Mouse (Mus musculus) embryo, embryonic 9.5 days (tissue): ENCODE data around the gene Hist1h3d.
"Not testable (repeated sequence)": the region's sequence is repeated elsewhere in the genome, so short reads cannot be mapped to it uniquely, and the experiment has no call there.

ENCODE experiments used
- DNase-seq: peaks from one replicate; pipeline ENCODE4 v3.0.0-alpha.2; 2017; ENCODE audit errors: extremely low spot score

Hist1h3d gene

DNA sequence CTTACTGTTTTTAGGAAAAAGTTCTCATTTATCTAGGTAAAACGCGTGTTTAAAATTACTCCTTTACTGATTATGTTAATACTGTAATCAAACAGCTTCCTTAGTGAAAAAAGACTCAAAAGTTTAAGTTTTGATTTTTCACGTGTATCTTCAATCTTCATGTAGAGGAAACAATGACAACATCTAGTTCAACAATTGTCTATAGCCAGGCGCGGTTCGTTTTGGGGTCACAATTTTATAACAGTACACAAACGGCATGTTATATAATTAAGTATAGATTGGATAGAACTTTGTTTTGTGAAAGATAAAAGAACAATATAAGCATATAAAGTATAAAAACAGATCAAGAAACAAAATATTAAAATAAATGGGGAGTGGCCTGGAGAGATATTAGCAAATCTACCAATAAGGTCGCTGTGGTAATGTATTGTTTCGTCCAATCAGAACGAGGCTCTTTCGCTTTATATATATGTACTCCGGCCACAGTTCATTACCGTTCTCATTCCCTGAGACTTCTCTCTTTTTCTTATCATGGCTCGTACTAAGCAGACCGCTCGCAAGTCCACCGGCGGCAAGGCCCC lies at the start of gene Hist1h3d:
Gene Hist1h3d, plus strand, starts transcription at position 493 of the 581 bp plus-strand sequence.
- peak; percentile 86 for DNase-seq

DNA sequence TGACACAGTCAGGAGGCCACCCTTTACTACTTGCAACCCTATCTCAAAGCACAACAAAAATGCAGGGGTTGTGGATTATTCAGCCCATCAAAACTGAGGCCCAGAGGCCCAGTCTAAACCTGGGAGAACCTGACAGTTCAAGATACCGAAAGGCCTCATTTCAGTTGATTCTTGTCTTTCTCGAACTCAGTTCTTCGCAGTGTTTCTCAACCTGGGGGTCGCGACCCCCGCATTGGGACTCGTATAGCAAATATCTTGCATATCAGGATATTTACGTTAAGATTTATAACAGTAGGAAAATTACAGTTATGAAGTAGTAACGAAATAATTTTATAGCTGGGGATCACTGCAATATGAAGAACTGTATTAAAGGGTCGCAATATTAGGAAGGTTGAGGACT lies 49.7 kb upstream of the Hist1h3d start:
- peak; percentile 76 for DNase-seq

DNA sequence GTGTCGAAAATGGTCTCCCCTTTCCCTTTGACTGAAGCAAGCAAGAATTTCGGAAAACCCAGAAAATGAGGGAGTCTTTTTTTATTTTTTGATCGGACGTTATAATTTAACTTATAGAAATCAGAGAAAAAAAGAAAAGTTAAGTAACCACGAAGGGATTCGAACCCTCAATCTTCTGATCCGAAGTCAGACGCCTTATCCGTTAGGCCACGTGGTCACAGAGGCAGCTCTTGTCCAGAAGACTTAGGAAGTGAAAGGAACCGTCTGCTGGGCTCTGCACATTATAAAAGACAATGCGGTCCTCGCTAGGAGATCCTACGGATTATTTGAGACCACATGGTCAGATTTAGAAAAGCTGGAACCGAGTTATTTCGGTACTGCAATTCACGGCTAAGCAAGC lies 49.3 kb upstream of the Hist1h3d start:
- DNase-seq = peak; percentile 95

DNA sequence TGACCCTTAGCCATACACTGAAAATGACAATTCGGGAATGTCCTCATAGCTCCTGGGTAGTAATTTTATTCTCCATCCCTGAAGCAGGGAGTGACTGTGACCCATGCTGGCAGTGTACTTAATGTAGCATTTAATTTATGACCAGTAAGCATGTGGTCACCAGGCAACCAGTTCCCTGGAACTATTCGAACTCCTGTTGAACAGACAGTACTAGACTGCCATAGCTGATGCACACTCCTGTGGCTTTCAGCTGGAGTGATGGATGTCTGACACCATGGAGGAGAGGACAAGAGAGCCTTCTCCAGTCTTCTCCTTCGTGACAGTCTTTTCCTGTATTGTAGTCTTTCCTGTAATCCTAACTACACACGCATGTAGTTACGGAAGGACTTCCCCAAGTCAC lies 46.6 kb upstream of the Hist1h3d start:
- no peak for DNase-seq

DNA sequence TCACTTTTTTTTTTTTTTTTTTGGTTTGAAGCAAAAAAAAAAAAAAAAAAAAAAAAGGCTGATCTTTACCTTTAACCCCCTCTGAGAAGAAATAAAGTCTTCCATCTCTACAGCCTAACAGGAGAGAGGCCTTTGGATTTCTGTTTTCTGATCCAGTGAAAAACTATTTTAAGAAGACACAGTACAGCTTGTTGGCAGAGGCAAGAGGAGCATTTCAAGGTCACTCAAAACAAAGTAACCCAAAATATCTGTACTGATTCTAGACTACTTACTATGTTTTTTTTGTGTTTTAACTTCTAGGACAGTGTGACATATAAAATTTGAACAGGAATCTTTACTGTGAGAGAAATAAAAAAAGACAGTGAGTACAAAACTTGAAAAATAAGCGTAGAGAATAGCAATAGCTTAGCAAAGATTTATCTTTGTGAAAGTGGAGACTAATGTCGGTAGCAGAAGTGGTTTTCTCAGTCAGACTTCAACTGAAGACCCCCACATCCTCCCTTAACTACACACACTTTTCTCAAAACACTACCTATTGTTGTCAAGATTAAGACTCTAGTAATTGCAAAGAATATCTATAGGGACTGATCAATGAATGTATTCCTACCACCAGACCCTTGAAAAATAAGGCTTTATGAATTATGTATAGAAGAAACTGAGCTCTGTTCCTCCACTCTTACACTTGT lies 45.9 kb upstream of the Hist1h3d start:
- DNase-seq = no peak

DNA sequence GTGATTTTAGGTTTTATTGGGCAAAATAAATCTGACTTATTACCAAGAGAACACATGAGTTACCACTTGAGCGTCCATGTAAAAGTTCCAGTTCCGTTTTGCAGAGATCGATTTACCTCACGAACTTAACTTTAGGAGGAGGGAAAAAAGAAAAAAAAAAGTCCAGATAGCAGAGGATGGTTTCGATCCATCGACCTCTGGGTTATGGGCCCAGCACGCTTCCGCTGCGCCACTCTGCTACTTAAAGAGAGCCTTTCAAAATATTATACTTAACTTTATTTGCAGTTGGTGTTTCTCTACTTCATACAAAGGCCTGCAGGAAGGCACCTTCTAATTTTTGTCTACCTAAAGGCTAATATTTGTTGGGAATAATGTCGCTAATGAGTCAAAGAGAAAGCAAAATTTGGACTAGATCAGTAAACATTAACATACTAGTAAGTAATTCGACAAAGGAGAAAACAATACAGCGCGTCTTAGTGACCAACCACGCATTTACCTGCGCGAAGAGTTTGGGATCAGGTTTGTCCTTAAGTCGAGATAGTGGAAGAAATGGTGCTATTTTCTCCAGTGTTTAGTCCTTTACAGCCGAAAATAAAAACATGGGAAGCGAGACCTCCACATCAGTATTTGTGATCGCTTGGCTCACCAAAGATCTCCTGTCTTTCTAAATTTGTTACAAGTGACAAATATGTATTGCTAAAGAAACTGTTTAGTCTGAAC lies 45.2 kb upstream of the Hist1h3d start:
- DNase-seq = peak; percentile 84

DNA sequence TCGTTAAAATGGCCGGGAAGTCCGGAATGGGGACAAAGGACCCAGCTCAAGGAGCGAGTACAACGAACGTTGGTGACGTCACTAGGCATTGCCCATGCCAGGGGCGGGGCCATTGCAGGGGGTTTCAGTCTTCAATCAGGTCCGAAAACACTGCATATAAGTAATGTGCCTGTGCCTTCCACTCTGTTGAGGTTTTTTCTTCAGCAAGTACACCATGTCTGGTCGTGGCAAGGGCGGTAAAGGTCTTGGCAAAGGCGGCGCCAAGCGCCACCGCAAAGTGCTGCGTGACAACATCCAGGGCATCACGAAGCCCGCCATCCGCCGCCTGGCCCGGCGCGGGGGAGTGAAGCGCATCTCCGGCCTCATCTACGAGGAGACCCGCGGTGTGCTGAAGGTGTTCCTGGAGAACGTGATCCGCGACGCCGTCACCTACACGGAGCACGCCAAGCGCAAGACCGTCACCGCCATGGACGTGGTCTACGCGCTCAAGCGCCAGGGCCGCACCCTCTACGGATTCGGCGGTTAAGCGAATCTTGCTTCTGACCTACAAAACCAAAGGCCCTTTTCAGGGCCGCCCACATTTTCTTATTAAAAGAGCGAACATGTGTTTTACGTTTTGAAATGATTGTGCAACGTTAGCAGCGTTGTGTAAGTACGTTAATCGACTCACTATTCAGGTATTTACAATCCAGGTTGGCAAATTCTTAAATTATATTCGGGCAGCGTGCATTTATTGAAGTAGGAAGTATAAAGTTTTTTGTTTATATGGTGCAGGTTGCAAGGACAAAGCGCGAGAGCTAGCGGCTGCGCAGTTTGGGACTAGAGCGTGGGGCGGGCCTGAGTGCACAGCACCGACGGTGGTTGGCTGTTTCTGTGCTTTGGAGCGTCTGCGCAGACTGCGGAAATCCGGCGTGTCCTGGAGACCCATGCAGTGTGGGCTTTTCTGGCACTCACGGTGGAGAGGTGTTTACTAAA lies 44.4 kb upstream of the Hist1h3d start, which contains the start of gene Hist1h4h:
Gene Hist1h4h, plus strand, starts transcription at position 150 of the 975 bp plus-strand sequence.
- peak; percentile 100 for DNase-seq

DNA sequence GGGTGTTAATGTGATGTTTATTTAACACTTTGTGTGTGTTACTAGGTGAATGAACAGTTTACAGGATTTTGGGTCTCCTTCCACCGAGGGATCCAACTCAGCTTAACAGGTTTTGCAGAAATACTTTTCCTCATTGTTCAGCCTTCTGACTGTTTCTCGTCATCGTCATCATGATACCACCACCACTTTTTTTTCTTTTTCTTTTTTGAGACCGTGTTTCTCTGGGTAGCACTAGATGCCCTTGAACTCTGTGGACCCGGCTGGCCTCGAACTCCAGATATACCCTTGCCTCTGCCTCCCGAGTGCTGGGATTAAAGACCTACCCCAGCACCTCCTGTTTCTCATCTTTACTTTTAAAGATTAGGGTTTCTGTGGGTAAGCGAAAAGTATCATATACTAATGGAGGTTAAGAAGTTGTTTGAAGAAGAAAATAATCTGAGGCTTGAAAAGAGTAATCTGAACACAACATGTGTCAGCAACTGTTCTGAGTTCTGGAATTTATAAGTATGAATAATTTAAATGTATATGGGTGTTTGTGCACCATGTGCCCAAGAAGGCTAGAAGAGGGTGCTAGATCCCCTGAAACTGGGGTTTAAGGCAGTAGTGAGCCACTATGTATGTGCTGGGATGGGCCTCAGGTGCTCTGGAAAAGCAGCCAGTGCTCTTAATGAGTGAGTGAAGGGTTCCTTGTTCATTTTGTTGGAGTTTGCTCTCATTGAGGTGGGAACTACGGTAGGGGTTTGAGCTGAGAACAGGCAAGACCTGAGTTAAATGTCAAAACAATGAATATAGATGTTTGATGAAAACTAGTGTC lies 43.1 kb upstream of the Hist1h3d start:
- DNase-seq = peak; percentile 71

DNA sequence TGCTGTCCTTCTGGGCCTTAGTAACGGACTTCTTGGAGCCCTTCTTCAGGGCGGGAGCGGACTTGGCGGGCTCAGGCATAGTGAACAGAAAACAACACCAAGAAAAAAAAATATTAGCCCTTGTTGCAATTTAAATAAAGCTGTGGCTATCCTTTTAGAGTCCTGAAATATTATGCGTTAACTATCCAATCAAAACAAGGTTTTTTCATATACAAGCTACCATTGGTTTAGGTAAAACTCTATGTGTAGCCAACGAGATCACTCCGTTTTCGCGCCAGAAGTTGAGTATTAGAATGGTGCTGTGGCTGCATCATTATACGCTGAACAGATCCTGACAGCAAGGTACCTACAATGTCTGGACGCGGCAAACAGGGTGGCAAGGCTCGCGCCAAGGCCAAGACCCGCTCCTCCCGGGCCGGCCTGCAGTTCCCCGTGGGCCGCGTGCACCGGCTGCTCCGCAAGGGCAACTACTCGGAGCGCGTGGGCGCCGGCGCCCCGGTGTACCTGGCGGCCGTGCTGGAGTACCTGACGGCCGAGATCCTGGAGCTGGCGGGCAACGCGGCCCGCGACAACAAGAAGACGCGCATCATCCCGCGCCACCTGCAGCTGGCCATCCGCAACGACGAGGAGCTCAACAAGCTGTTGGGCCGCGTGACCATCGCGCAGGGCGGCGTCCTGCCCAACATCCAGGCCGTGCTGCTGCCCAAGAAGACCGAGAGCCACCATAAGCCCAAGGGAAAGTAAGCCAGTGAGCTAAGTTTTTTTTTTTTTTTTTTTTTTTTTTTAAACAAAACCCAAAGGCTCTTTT lies 41.8 kb upstream of the Hist1h3d start, which contains the start of gene Hist1h2af:
Gene Hist1h2af, plus strand, starts transcription at position 347 of the 808 bp plus-strand sequence.
- peak; percentile 87 for DNase-seq

DNA sequence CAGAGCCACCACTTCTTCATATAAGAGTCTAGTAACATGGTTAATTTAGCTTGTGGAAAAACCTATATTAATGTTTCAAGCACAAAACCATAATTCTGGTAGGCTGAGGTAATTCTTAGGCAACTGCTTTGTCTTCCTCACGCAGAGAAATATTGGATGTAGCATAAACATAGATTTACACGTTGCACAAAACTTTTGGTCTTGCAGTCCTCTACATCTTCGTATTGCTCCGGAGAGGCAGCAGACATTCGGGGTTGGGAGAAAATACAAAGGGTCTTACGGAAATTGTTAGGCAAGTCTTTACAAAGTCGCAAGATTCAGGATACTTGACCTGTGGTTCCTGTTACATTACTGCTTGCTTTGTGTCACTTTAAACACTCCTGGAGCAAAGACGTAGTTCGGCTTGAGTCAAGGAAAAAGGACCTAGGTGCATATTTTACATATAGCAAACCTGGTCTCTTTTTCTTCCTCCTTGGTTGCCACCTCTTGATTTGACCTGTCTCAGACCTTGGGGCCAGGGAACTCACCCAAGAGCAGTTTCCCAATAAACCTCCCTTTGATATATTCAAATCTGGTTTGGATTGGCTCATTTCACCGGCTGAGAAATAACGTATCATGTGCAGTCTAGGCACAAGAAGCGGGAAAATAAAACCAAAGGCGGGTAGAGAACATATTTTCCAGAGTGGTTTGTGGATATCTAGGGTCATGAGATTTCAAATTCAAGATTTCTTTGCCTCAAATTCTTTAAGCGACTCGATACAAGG lies 41.0 kb upstream of the Hist1h3d start:
- no peak for DNase-seq

DNA sequence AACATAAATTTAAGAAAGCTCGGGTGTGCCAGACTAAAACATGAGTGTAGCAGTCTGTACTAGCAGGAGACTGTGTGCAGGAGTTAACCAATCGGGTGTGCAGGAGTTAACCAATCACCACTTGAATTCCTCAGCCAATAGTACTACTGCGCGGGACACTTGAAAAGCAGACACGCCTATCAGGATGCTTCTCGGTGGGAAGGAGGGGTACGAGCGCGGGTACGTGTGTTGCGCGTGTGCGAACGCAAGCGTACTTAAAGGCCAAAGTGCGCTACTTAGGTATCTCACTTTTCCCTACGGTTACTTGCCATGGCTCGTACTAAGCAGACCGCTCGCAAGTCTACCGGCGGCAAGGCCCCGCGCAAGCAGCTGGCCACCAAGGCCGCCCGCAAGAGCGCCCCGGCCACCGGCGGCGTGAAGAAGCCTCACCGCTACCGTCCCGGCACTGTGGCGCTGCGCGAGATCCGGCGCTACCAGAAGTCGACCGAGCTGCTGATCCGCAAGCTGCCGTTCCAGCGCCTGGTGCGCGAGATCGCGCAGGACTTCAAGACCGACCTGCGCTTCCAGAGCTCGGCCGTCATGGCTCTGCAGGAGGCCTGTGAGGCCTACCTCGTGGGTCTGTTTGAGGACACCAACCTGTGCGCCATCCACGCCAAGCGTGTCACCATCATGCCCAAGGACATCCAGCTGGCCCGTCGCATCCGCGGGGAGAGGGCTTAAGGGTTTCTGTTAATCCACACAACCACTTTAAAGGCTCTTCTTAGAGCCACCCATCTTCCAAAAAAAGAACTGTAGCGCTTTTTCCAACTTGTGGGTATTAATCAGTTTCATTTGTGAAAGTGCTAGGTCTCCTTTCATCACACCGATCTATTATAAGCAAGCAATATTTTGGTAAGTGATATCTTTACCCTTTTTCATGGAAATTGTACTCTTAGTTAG lies 40.2 kb upstream of the Hist1h3d start, which contains the start of gene Hist1h3g:
Gene Hist1h3g, plus strand, starts transcription at position 286 of the 939 bp plus-strand sequence.
- peak; percentile 91 for DNase-seq

DNA sequence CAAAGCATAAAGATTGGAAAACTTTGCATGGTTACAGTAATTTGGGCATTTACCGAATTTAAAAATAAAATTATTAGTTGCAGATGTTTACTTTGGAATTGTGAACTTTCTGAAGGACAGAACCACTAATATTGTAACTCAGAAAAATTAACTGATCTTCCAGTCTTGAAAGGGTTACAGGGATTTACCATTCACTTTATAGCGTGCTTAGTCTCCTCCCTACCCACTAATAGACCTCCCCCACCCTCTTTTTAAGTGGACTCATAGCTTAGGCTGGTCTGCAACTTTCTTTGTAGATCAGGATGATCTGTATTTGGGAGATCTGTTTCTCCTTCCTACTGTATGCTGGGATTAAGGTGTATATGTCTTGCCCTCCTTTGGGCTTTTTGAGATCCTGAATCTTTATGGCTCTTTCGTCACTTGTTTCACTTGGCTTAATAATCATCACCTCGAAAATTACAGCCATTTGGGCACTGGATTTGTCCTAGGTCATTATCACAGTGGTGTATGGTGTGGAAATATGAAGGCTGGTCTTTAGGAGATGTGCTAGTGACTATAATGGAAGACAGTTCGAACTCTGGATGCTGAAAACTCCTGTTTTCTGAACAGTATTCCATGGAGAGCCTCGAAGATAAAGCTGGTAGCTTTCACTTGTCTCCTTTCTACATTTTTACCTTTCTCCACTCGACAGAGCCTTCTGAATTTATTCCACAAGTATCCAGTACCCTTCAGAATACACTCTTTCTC lies 39.3 kb upstream of the Hist1h3d start:
- peak; percentile 72 for DNase-seq

DNA sequence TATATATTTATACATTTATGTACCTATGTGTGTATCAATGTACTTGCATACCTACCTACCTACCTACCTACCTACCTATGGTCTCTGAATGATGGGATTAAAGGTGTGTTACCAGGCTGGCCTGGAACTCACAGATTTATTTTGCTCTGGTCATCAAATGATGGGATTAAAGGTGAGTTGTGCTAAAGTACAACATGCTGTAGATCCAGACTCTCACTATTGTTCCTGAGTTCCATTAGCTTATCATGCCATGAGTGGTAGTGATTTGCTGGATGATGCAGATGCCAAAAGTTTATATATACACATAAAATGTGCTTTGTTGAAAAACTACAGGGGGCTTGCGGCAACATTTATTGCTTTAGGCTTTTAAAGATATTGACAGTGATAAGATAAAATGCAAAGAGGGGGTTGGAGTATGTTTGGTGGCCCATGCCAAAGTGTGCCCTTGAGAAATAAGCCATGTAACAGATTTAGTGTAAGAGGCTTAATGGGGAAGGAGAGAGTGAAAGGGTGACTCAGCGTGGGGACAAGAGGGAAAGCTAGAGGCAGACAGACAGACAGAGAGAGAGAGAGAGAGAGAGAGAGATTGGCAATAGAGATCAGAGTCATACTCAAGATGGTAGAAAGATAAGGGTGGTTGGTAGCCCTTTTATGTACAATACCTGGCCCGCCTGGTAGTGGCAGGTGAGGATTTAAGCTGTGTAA lies 38.4 kb upstream of the Hist1h3d start:
- no peak for DNase-seq

DNA sequence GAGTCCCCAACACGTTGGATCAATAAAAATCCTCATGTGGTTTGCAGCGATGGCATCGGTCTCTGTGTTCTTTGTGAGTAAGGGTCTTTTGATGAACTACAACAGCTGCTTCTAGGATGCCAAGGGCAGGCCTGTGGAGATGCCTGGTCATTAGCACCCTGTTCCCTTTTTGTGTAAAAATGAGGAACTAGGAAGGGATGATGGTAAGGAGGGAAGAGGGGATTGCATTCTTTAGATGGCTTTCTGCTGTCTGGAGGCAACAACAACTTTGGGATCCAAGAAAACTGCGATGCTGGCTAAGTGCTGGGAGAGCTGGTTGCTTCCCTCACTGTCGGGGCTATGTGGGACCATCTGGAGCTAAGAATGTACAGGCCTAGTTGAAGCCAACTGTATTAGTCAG lies 37.3 kb upstream of the Hist1h3d start:
- DNase-seq = no peak

DNA sequence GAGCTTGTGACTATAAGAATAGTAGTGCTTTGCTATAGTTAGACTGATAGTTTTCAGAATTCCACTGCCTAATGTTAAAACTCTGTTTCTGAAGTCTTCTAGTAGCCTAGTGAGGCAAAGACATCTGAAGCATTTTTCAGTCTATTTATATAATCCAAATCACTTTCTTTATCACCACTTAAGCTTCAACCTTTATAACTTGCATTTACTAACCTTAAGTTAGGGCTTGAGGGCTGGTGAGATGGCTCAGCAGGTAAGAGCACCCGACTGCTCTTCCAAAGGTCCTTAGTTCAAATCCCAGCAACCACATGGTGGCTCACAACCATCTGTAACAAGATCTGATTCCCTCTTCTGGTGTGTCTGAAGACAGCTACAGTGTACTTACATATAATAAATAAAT lies 35.7 kb upstream of the Hist1h3d start:
- not testable (repeated sequence) for DNase-seq

DNA sequence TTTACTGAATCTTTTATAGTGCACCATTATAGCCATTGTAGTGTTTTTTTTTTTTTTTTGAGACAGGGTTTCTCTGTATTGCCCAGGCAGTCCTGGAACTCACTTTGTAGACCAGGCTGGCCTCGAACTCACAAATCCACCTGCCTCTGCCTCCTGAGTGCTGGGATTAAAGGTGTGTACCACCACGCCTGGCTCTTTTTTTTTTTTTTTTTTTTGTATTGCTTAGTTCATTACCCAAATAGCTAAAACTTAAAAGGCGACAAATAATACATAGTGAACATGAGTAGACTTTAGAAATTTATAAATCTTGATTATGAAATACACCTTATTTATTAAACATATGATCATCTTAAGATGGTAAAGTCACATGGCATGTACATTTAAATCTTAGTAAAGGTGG lies 34.1 kb upstream of the Hist1h3d start:
- no peak for DNase-seq
